Mouse (Mus musculus) liver, adult 2 months (tissue): ENCODE data around the gene Armcx6.

Source experiments
- CTCF ChIP-seq: fragments of 200-500 bp; IDR thresholded peaks from 2 replicates; pipeline ENCODE4 v1.5.1; 2011; ENCODE audit warnings: low read depth, low read length, control low read depth
- POLR2A ChIP-seq: fragments of 200-500 bp; IDR thresholded peaks from 2 replicates; pipeline ENCODE4 v1.6.1; 2011; ENCODE audit warnings: low read length, control low read depth; ENCODE audit not compliant: insufficient read depth; ENCODE audit errors: extremely low read depth

DNA sequence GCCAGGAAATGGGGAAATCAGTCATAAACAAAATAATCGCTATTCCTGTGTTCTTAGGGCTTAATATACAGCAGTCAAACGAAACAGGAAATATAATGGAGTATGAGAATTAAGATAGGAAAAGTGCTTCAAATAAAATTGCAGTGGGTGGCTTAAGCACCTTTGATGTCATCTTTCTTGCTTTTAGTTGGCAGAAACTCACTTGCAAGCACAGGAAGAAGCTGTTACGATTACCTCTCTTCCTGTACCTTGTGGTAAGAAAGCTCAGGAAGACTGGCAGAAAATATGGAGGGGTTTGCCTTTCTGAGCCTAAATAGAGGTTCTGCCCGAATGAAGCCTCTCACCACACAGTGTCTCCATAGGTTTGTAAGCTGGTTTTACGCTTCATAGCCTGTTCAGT lies 9.4 kb downstream of the Armcx6 start:
- TF ChIP-seq CTCF (no peak), POLR2A (no peak)
